Mouse (Mus musculus) frontal cortex, postnatal 10 days (tissue): Measurements from ENCODE around the gene Tbx15.
"Not testable (repeated sequence)": the region's sequence is repeated elsewhere in the genome, so short reads cannot be mapped to it uniquely, and the experiment has no call there.

Experiments used
- DNase-seq, 2 experiments: peaks; one replicate each; pipeline ENCODE4 v3.0.0; 2022; ENCODE audit warnings: low spot score in 2 of 2, mixed read lengths in 1 of 2

Gene Tbx15

GRCm38 (mm10) chr3:99266752-99267303 is 26.6 kb downstream of the Tbx15 start:
- no peak for DNase-seq

- DNase-seq, result no peak
Measured at GRCm38 (mm10) chr3:99277973-99278580, 37.9 kb downstream of the Tbx15 start.

GRCm38 (mm10) chr3:99279718-99280117 is 39.5 kb downstream of the Tbx15 start:
- no peak for DNase-seq

GRCm38 (mm10) chr3:99281453-99281852 is 41.3 kb downstream of the Tbx15 start:
- DNase-seq, result no peak

GRCm38 (mm10) chr3:99288302-99288701 is 48.1 kb downstream of the Tbx15 start:
- no peak for DNase-seq

- peak in 1 of 2 experiments; percentile 7 for DNase-seq
Measured at GRCm38 (mm10) chr3:99290064-99290702, 50.0 kb downstream of the Tbx15 start.

- DNase-seq, result no peak
Measured at GRCm38 (mm10) chr3:99290878-99291277, 50.7 kb downstream of the Tbx15 start.

GRCm38 (mm10) chr3:99291386-99291785 is 51.2 kb downstream of the Tbx15 start:
- no peak for DNase-seq

- DNase-seq, result peak in 1 of 2 experiments; percentile 18
Measured at GRCm38 (mm10) chr3:99292531-99292931, 52.4 kb downstream of the Tbx15 start.

- not testable (repeated sequence) for DNase-seq
Measured at GRCm38 (mm10) chr3:99294209-99294608, 54.0 kb downstream of the Tbx15 start.

GRCm38 (mm10) chr3:99295301-99295700 is 55.1 kb downstream of the Tbx15 start:
- no peak for DNase-seq

GRCm38 (mm10) chr3:99296186-99296585 is 56.0 kb downstream of the Tbx15 start:
- DNase-seq, result no peak

- DNase-seq, result no peak
Measured at GRCm38 (mm10) chr3:99300846-99301245, 60.7 kb downstream of the Tbx15 start.

GRCm38 (mm10) chr3:99310877-99311276 is 70.7 kb downstream of the Tbx15 start:
- no peak for DNase-seq

- DNase-seq, result no peak
Measured at GRCm38 (mm10) chr3:99311943-99312635, 71.9 kb downstream of the Tbx15 start.

GRCm38 (mm10) chr3:99322345-99322744 is 82.2 kb downstream of the Tbx15 start:
- DNase-seq, result no peak

- DNase-seq, result no peak
Measured at GRCm38 (mm10) chr3:99329316-99329715, 89.1 kb downstream of the Tbx15 start.

GRCm38 (mm10) chr3:99331086-99331485 is 90.9 kb downstream of the Tbx15 start:
- no peak for DNase-seq

GRCm38 (mm10) chr3:99336866-99337265 is 96.7 kb downstream of the Tbx15 start:
- DNase-seq, result no peak

GRCm38 (mm10) chr3:99338756-99339155 is 98.6 kb downstream of the Tbx15 start:
- DNase-seq, result no peak

- no peak for DNase-seq
Measured at GRCm38 (mm10) chr3:99340021-99340420, 99.8 kb downstream of the Tbx15 start.

GRCm38 (mm10) chr3:99379616-99380250 is 139.6 kb downstream of the Tbx15 start:
- no peak for DNase-seq
